Mouse (Mus musculus): ENCODE data around the gene Pip5k1b. TPM values are rescaled to one million over a fixed set of nuclear protein-coding genes. Genes with fewer than 3 reads are reported as not detected.

Gene Pip5k1b
- polyA plus RNA-seq, 1 experiment from 2014 or later, result 2.7 TPM

GRCm38 (mm10) chr19:24427258-24427657 lies 128.4 kb downstream of the Pip5k1b start:
- no peak overlapping the region for H3K27ac ChIP-seq (replicated peaks)
- no peak overlapping the region for H3K9ac ChIP-seq (replicated peaks)
- no peaks in the 10 kb centered on the region for H3K4me1 ChIP-seq
- H3K27me3 ChIP-seq, result no peaks in the 10 kb centered on the region
- no peaks in the 10 kb centered on the region for H3K9me3 ChIP-seq
- WGBS, result 81% methylated on average over 4 of the region's 4 CpGs
- no peaks in the 10 kb centered on the region for H3K36me3 ChIP-seq
- ATAC-seq (ENCODE audit: low FRiP score, low read depth), result no peak
- no peak overlapping the region for H3K4me2 ChIP-seq (replicated peaks)
- no peak overlapping the region for H3K4me3 ChIP-seq

DNA sequence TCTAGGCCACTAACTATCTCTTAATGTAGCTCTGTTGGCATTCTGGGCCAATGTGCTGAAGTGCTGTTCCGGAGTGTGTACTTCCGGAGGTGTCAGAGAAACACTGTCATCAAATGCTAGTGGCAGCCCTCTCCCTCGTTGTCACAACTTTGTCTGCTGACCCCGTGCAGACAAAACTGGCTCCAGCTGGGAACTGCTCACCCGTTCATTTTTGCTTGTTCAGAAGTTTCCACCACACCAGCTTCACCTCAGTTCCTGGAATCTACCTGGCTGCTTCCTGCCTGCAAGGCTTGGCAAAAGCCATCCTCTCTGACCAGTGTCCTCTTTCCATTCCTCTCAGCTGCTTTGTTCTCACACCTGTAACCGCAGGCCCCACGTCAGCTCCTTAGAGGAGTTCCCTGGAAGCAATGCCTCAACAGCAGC lies 128.9 kb downstream of the Pip5k1b start:
- 89% methylated on average over 7 of the region's 7 CpGs for WGBS
- Histone ChIP-seq H3K9me3 (no peaks in the 10 kb centered on the region), H3K9ac (replicated peaks) (no peak overlapping the region), H3K4me1 (no peaks in the 10 kb centered on the region), H3K36me3 (no peaks in the 10 kb centered on the region), H3K4me3 (no peak overlapping the region), H3K4me2 (replicated peaks) (no peak overlapping the region), H3K27ac (replicated peaks) (no peak overlapping the region), H3K27me3 (no peaks in the 10 kb centered on the region)
- no peak for ATAC-seq (ENCODE audit: low FRiP score, low read depth)

DNA sequence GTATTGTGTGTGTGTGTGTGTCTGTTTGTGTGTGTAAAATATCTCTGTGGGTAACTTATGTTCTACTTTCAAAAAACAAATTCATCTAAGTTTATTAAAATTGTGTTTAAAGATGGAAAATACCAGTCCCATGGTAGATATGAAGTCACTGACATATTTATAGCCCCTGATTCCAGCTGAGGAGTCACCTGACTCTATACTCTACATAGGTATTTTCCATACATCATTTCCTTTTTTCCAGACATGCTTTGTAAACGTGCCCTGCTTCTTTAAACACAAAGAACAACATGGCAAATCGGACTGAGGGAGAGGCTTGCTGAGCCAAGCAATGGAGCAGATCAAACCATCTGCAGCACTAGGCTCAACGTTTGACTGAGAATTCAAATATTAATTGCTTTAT lies 137.6 kb downstream of the Pip5k1b start:
- no peak for ATAC-seq (ENCODE audit: low FRiP score, low read depth)
- WGBS, result 70% methylated on average over 3 of the region's 3 CpGs

DNA sequence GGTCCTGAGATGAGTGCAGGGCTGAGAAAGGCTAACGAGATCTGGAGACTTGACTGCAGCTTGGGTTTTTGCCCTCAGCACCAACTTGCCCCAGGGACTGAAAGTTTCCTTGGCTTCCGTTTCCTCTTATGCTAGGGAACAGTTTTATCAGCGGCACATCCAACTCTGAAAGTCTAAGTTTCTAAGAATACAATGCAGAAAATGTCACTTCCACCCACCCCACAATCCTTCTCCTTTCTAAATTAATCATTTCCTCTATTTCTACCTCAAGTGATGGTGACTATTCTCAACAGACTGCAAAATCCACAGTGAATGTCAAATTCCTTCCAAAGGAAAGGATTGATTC lies 138.0 kb downstream of the Pip5k1b start:
- 92% methylated on average over 3 of the region's 3 CpGs for WGBS
- no peaks in the 10 kb centered on the region for H3K27me3 ChIP-seq
- no peak overlapping the region for H3K9ac ChIP-seq (replicated peaks)
- H3K4me3 ChIP-seq, result no peak overlapping the region
- no peak overlapping the region for H3K27ac ChIP-seq (replicated peaks)
- H3K9me3 ChIP-seq, result no peaks in the 10 kb centered on the region
- no peaks in the 10 kb centered on the region; the same call in 1 of the 2 replicates for H3K4me1 ChIP-seq
- H3K4me2 ChIP-seq (replicated peaks), result no peak overlapping the region
- no peaks in the 10 kb centered on the region for H3K36me3 ChIP-seq
- ATAC-seq (ENCODE audit: low FRiP score, low read depth), result no peak

More for the DNA sequence above, 137.6 kb downstream of the Pip5k1b start:
- no peaks in the 10 kb centered on the region for H3K27me3 ChIP-seq
- no peak overlapping the region for H3K9ac ChIP-seq (replicated peaks)
- H3K4me2 ChIP-seq (replicated peaks), result no peak overlapping the region
- H3K4me3 ChIP-seq, result no peak overlapping the region
- no peaks in the 10 kb centered on the region for H3K9me3 ChIP-seq
- H3K36me3 ChIP-seq, result no peaks in the 10 kb centered on the region
- no peaks in the 10 kb centered on the region; the same call in 1 of the 2 replicates for H3K4me1 ChIP-seq
- H3K27ac ChIP-seq (replicated peaks), result no peak overlapping the region

DNA sequence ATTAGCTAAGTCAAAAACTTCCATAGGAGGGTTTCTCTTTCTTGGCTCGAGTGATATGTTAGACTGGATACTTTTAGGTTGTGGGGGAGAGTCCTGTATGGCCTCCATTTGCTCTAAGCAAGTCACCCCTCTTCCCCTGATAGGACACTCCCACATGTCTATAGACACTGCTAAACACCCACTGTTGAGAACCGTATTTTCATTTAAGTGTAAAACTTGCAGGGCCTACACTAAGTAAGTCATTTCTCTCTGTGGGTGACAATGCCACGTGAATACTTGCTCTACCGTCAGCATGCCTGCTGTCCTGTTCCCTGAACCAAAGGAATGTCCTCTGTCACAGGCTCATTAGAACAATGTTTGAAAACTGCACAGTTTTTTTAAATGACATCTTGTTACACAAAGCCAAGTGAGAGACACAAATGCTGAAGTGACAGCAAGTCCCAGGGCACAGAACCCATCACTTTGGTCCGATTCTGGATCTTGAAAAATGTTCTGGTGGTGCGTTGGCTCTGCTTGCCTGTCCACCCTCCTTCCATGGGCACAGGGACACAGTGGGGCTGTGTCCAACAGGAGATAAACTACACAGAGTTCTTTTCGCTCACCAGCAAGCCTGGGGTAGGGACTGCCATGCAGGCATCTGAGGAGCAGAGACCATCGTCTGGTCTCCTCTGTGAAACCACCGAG lies 138.6 kb downstream of the Pip5k1b start:
- H3K9ac ChIP-seq (replicated peaks), result no peak overlapping the region
- no peak overlapping the region for H3K4me3 ChIP-seq
- H3K4me2 ChIP-seq (replicated peaks), result no peak overlapping the region
- H3K36me3 ChIP-seq, result no peaks in the 10 kb centered on the region
- no peaks in the 10 kb centered on the region for H3K9me3 ChIP-seq
- H3K27ac ChIP-seq (replicated peaks), result no peak overlapping the region
- H3K4me1 ChIP-seq, result no peaks in the 10 kb centered on the region; the same call in 1 of the 2 replicates
- 87% methylated on average over 9 of the region's 9 CpGs for WGBS
- no peaks in the 10 kb centered on the region for H3K27me3 ChIP-seq
- no peak for ATAC-seq (ENCODE audit: low FRiP score, low read depth)

GRCm38 (mm10) chr19:24415778-24416621 lies 139.7 kb downstream of the Pip5k1b start:
- Histone ChIP-seq H3K27me3 (no peaks in the 10 kb centered on the region), H3K4me2 (replicated peaks) (no peak overlapping the region), H3K36me3 (no peaks in the 10 kb centered on the region), H3K4me3 (no peak overlapping the region), H3K4me1 (no peaks in the 10 kb centered on the region; the same call in 1 of the 2 replicates), H3K9ac (replicated peaks) (no peak overlapping the region), H3K27ac (replicated peaks) (no peak overlapping the region), H3K9me3 (no peaks in the 10 kb centered on the region)
- WGBS, result 87% methylated on average over 8 of the region's 8 CpGs
- 0 out of 2 replicates have a peak, but pooled peaks have one; percentile 38 for ATAC-seq (ENCODE audit: low FRiP score, low read depth)

DNA sequence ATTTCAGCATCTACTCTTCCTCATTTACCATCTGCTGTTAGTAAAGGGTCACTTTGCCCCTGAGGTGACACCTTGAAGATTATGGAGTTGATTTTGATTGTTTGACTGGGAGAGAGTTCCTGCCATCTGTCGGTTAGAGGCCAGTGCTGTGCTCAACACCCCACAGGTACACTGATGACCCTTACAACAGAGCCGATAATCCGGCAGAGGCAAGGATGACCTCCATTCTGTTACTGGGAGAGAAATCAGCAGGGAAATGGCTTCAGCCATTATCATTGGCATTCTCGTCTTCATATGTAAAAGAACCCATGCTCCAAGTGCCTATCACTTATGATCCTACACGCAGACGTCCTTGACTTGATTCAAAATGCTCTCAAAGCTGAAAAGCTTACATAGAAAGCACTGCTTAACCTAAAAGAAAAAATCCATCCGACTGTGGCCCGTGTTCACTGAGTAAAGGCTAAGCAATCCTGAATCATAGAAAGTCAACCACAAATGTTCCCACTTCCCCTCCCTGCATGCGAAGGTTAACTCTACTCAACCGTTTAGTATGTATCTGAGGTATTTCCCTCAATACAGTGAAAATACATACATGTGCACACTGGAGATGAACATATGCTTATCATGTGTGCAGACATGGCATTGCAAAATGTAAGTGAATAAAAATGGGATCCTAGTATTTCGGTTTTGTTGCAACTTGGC lies 146.7 kb downstream of the Pip5k1b start:
- Histone ChIP-seq H3K4me3 (no peak overlapping the region), H3K4me1 (no peaks in the 10 kb centered on the region), H3K4me2 (replicated peaks) (no peak overlapping the region), H3K27ac (replicated peaks) (no peak overlapping the region), H3K9ac (replicated peaks) (no peak overlapping the region), H3K27me3 (no peaks in the 10 kb centered on the region), H3K36me3 (no peaks in the 10 kb centered on the region), H3K9me3 (no peaks in the 10 kb centered on the region)
- WGBS, result 83% methylated on average over 11 of the region's 11 CpGs
- ATAC-seq (ENCODE audit: low FRiP score, low read depth), result no peak

- ATAC-seq (ENCODE audit: low FRiP score, low read depth), result no peak
- H3K36me3 ChIP-seq, result no peaks in the 10 kb centered on the region
- no peaks in the 10 kb centered on the region for H3K4me1 ChIP-seq
- H3K9me3 ChIP-seq, result no peaks in the 10 kb centered on the region
- 95% methylated on average over 3 of the region's 3 CpGs for WGBS
- no peak overlapping the region for H3K4me3 ChIP-seq
- no peaks in the 10 kb centered on the region for H3K27me3 ChIP-seq
- H3K27ac ChIP-seq (replicated peaks), result no peak overlapping the region
- H3K4me2 ChIP-seq (replicated peaks), result no peak overlapping the region
- no peak overlapping the region for H3K9ac ChIP-seq (replicated peaks)
These were observed 151.0 kb downstream of the Pip5k1b start for GRCm38 (mm10) chr19:24404716-24405115.

GRCm38 (mm10) chr19:24403245-24403644 lies 152.4 kb downstream of the Pip5k1b start:
- WGBS, result 93% methylated on average over 6 of the region's 6 CpGs
- Histone ChIP-seq H3K9ac (replicated peaks) (no peak overlapping the region), H3K27me3 (no peaks in the 10 kb centered on the region), H3K27ac (replicated peaks) (no peak overlapping the region), H3K4me3 (no peak overlapping the region), H3K4me1 (no peaks in the 10 kb centered on the region), H3K36me3 (no peaks in the 10 kb centered on the region), H3K9me3 (no peaks in the 10 kb centered on the region), H3K4me2 (replicated peaks) (no peak overlapping the region)
- no peak for ATAC-seq (ENCODE audit: low FRiP score, low read depth)

DNA sequence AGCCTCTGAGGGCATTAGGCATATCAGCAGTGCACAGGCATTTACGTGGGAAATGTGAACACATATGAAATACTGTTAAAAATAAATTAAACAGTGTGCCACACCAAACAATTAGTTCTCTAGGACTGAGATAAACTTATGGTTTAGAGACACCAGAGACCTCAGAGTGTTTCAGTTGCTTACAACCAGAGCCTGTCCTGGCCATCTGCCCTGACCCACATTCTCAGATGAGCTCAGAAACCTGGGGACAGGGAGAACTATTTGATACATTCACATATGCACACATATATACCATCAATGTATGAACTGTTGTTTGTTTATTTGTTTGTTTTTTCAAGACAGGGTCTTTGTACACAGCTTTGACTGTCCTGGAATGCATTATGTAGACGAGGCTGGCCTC lies 161.8 kb downstream of the Pip5k1b start:
- Histone ChIP-seq H3K4me3 (no peak overlapping the region), H3K9ac (replicated peaks) (no peak overlapping the region), H3K4me2 (replicated peaks) (no peak overlapping the region), H3K9me3 (no peaks in the 10 kb centered on the region), H3K4me1 (no peaks in the 10 kb centered on the region), H3K27ac (replicated peaks) (no peak overlapping the region), H3K36me3 (no peaks in the 10 kb centered on the region), H3K27me3 (no peaks in the 10 kb centered on the region)
- no peak for ATAC-seq (ENCODE audit: low FRiP score, low read depth)
- 87% methylated on average over 2 of the region's 2 CpGs for WGBS

GRCm38 (mm10) chr19:24391519-24392251 lies 164.0 kb downstream of the Pip5k1b start:
- H3K9me3 ChIP-seq, result no peaks in the 10 kb centered on the region
- no peak overlapping the region for H3K27ac ChIP-seq (replicated peaks)
- H3K4me3 ChIP-seq, result no peak overlapping the region
- H3K4me2 ChIP-seq (replicated peaks), result no peak overlapping the region
- no peaks in the 10 kb centered on the region for H3K27me3 ChIP-seq
- 83% methylated on average over 9 of the region's 9 CpGs for WGBS
- ATAC-seq (ENCODE audit: low FRiP score, low read depth), result no peak
- H3K4me1 ChIP-seq, result no peaks in the 10 kb centered on the region
- H3K36me3 ChIP-seq, result no peaks in the 10 kb centered on the region
- H3K9ac ChIP-seq (replicated peaks), result no peak overlapping the region
